Mouse (Mus musculus): ENCODE results near the gene Mthfr. TPM values are rescaled to one million over a fixed set of nuclear protein-coding genes. Genes with fewer than 3 reads are reported as not detected.

Mthfr gene
- polyA plus RNA-seq, 2 experiments = 7.0 to 9.2 TPM

- no peak for DNase-seq (ENCODE audit: low read depth in 3 of 3, low spot score in 3 of 3)
- H3K4me1 ChIP-seq (replicated peaks; ENCODE audit: control insufficient read depth in 2 of 2, insufficient read depth in 2 of 2, low read length in 1 of 2) = peaks cover 21 to 39% of the 10 kb centered on the region in 2 experiments
- peak overlapping the region; percentile 61 to 86 for H3K4me3 ChIP-seq (ENCODE audit: insufficient read depth in 1 of 2, low read depth in 2 of 2, low read length in 2 of 2)
- 5% methylated on average over 29 of the region's 30 CpGs for WGBS (ENCODE audit: insufficient replicate concordance)
- H3K27me3 ChIP-seq (ENCODE audit: control insufficient read depth, insufficient read depth, low read length) = no peaks in the 10 kb centered on the region
- H3K36me3 ChIP-seq (replicated peaks; ENCODE audit: control insufficient read depth, insufficient read depth, low read depth) = no peaks in the 10 kb centered on the region
- peak overlapping the region; percentile 88 for H3K4me2 ChIP-seq (ENCODE audit: low read depth)
- peak overlapping the region; percentile 89 for H3K9ac ChIP-seq (replicated peaks)
- no peaks in the 10 kb centered on the region for H3K9me3 ChIP-seq (ENCODE audit: control insufficient read depth, low read length)
- no peak overlapping the region; the same call in 1 of the 2 replicates for H3K27ac ChIP-seq
- ATAC-seq (ENCODE audit: insufficient read depth) = peak; percentile 40
- TF ChIP-seq EP300 (IDR thresholded peaks at IDR 0.05; ENCODE audit: low read depth) = no peak
- TF ChIP-seq CTCF (IDR thresholded peaks at IDR 0.05; ENCODE audit: low read depth) = no peak
These were observed 48.4 kb downstream of the Mthfr start for GRCm38 (mm10) chr4:148087091-148087906.

GRCm38 (mm10) chr4:148087907-148088527 is 49.1 kb downstream of the Mthfr start, which contains the start of gene Agtrap:
Agtrap (minus strand) TSS chr4:148088031.
- ATAC-seq (ENCODE audit: insufficient read depth) = peak; percentile 79
- TF ChIP-seq CTCF (IDR thresholded peaks at IDR 0.05; ENCODE audit: low read depth) = no peak
- no peak for TF ChIP-seq EP300 (IDR thresholded peaks at IDR 0.05; ENCODE audit: low read depth)
- Histone ChIP-seq H3K9ac (replicated peaks) (peak within 1 kb of the TSS; percentile 89), H3K36me3 (replicated peaks; ENCODE audit: control insufficient read depth, insufficient read depth, low read depth) (no peaks in the 10 kb centered on the region), H3K4me3 (ENCODE audit: insufficient read depth in 1 of 2, low read depth in 2 of 2, low read length in 2 of 2) (peak within 1 kb of the TSS; percentile 61 to 86), H3K9me3 (ENCODE audit: control insufficient read depth, low read length) (no peaks in the 10 kb centered on the region), H3K4me1 (replicated peaks; ENCODE audit: control insufficient read depth in 2 of 2, insufficient read depth in 2 of 2, low read length in 1 of 2) (peaks cover 16 to 32% of the 10 kb centered on the region in 2 experiments), H3K27ac (no peak within 1 kb of the TSS; the same call in 1 of the 2 replicates), H3K4me2 (ENCODE audit: low read depth) (peak within 1 kb of the TSS; percentile 88), H3K27me3 (ENCODE audit: control insufficient read depth, insufficient read depth, low read length) (no peaks in the 10 kb centered on the region)
- 9% methylated on average over 34 of the region's 34 CpGs for WGBS (ENCODE audit: insufficient replicate concordance)
- DNase-seq (ENCODE audit: low read depth in 3 of 3, low spot score in 3 of 3) = peak; percentile 67 to 76 (median 76)

- TF ChIP-seq CTCF (IDR thresholded peaks at IDR 0.05; ENCODE audit: low read depth) (no peak), EP300 (IDR thresholded peaks at IDR 0.05; ENCODE audit: low read depth) (no peak)
- Histone ChIP-seq H3K36me3 (replicated peaks; ENCODE audit: control insufficient read depth, insufficient read depth, low read depth) (no peaks in the 10 kb centered on the region), H3K27me3 (ENCODE audit: control insufficient read depth, insufficient read depth, low read length) (no peaks in the 10 kb centered on the region), H3K4me2 (ENCODE audit: low read depth) (no peak overlapping the region), H3K9me3 (ENCODE audit: control insufficient read depth, low read length) (no peaks in the 10 kb centered on the region), H3K4me1 (replicated peaks; ENCODE audit: control insufficient read depth in 2 of 2, insufficient read depth in 2 of 2, low read length in 1 of 2) (peaks cover 4 to 21% of the 10 kb centered on the region in 2 experiments), H3K9ac (replicated peaks) (no peak overlapping the region), H3K27ac (no peak overlapping the region), H3K4me3 (ENCODE audit: insufficient read depth in 1 of 2, low read depth in 2 of 2, low read length in 2 of 2) (no peak overlapping the region)
- ATAC-seq (ENCODE audit: insufficient read depth) = no peak
- 65% methylated on average over 4 of the region's 4 CpGs for WGBS (ENCODE audit: insufficient replicate concordance)
- no peak for DNase-seq (ENCODE audit: low read depth in 3 of 3, low spot score in 3 of 3)
These were observed 50.3 kb downstream of the Mthfr start for GRCm38 (mm10) chr4:148089166-148089565.

- DNase-seq (ENCODE audit: low read depth in 3 of 3, low spot score in 3 of 3) = no peak
- no peak for TF ChIP-seq EP300 (IDR thresholded peaks at IDR 0.05; ENCODE audit: low read depth)
- TF ChIP-seq CTCF (IDR thresholded peaks at IDR 0.05; ENCODE audit: low read depth) = no peak
- Histone ChIP-seq H3K9me3 (ENCODE audit: control insufficient read depth, low read length) (no peaks in the 10 kb centered on the region), H3K27me3 (ENCODE audit: control insufficient read depth, insufficient read depth, low read length) (no peaks in the 10 kb centered on the region), H3K4me1 (replicated peaks; ENCODE audit: control insufficient read depth in 2 of 2, insufficient read depth in 2 of 2, low read length in 1 of 2) (peaks cover 3 to 8% of the 10 kb centered on the region in 2 experiments; a peak in 2 of 4 replicates), H3K9ac (replicated peaks) (no peak overlapping the region), H3K27ac (no peak overlapping the region), H3K36me3 (replicated peaks; ENCODE audit: control insufficient read depth, insufficient read depth, low read depth) (no peaks in the 10 kb centered on the region), H3K4me2 (ENCODE audit: low read depth) (no peak overlapping the region), H3K4me3 (ENCODE audit: insufficient read depth in 1 of 2, low read depth in 2 of 2, low read length in 2 of 2) (no peak overlapping the region)
- WGBS (ENCODE audit: insufficient replicate concordance) = 83% methylated on average over 1 of the region's 1 CpGs
- no peak for ATAC-seq (ENCODE audit: insufficient read depth)
These were observed 52.3 kb downstream of the Mthfr start for GRCm38 (mm10) chr4:148091181-148091580.

Data from liver, embryonic 14.5 days (tissue).